Mouse (Mus musculus): ENCODE data around the gene Nrxn3.

- TF ChIP-seq POLR2AphosphoS2 (IDR thresholded peaks at IDR 0.05; ENCODE audit: insufficient read length, low read depth), result no peak
- no peak for TF ChIP-seq POLR2A (IDR thresholded peaks at IDR 0.05; ENCODE audit: insufficient read length, low read depth)
- no peak for TF ChIP-seq TCF3 (IDR thresholded peaks at IDR 0.05; ENCODE audit: insufficient read length, low read depth)
- no peak for TF ChIP-seq TCF12 (IDR thresholded peaks at IDR 0.05; ENCODE audit: insufficient read depth, poor library complexity, severe bottlenecking)
- no peak for TF ChIP-seq MYOG (IDR thresholded peaks at IDR 0.05; ENCODE audit: control insufficient read depth in 1 of 3, insufficient read depth in 1 of 3, insufficient read length in 2 of 3, low read depth in 2 of 3)
- no peak for TF ChIP-seq E2F4 (IDR thresholded peaks at IDR 0.05; ENCODE audit: insufficient read depth)
- TF ChIP-seq MYOD1 (IDR thresholded peaks at IDR 0.05; ENCODE audit: control insufficient read depth in 1 of 3, insufficient read length in 2 of 3, low read depth in 2 of 3), result no peak
- TF ChIP-seq CEBPB (IDR thresholded peaks at IDR 0.05; ENCODE audit: insufficient read depth, poor library complexity, severe bottlenecking), result no peak
- TF ChIP-seq USF1 (IDR thresholded peaks at IDR 0.05; ENCODE audit: low read depth), result no peak
- TF ChIP-seq MAX (IDR thresholded peaks at IDR 0.05; ENCODE audit: low read depth), result no peak
Observed at GRCm38 (mm10) chr12:89369939-89370338, 647.3 kb downstream of the Nrxn3 start.
